Mouse (Mus musculus): ENCODE results near the gene Wiz.

DNA sequence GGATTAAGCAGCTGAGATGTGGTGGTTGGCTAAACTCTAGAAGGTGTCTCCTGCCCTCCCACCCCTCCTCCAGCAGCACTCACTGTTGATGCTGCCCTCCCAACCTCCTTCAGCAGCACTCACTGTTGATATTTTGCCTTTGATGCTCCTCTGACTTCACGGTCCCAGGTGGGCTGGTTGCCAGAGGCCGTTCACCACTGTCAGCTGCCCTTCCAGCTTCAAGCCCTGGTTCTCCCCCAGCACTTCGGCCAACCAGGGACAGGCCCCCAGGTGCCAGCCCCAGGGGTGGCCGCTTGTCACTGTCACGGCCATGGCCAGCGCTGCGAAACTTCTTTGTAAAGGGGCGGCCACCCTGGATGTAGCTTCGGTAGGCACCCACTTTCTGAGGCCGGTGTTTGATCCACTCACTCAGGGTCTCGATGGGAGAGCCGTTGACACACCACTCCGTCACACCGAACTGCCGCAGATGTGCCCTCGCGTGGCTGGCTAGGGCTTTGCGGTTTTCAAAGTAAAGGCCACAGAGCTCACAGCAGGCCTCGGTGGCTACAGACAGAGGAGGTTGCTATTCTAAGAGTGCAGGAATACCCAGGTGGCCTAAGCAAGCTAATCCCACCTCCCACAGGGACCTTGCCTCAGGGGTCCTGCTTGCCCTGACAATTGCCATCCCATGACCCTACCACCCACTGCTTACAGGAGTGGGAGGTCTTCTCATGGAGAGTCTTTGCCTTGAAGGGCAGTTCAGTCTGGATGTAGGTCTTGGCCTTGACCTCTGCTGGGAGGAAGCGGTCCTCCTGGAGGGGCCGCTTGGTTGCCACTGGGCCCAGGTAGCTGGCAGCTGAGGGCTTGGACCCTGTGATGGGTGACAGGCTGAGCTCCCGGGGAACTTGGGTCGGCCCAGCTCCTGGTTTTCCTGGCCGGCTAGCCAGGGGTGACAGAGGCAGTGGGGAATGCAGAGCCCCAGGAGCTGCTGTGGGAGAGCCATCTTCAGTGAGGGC, 32.2 kb downstream of the Wiz start:
- no peak for TF ChIP-seq CTCF (IDR thresholded peaks at IDR 0.05; ENCODE audit: low read depth, low read length)
- no peak for TF ChIP-seq GATA1 (IDR thresholded peaks at IDR 0.05; ENCODE audit: borderline replicate concordance, low read length)
- no peak for TF ChIP-seq POLR2AphosphoS5 (IDR thresholded peaks at IDR 0.05; ENCODE audit: insufficient replicate concordance, low read depth, low read length)
- no peak for TF ChIP-seq TAL1 (conservative IDR thresholded peaks at IDR 0.05; ENCODE audit: low read depth, low read length)
- TF ChIP-seq GATA2 (IDR thresholded peaks at IDR 0.05; ENCODE audit: borderline replicate concordance, low read depth, low read length) = no peak

Measured in G1E (cell line).